Mouse (Mus musculus) T-helper 17 cell (primary cell): ENCODE results near the gene Naa11.

Experiments used
- in situ Hi-C, 2 experiments: fragments of 300-600 bp; cut with MboI, MseI; formaldehyde crosslinking; loops; 1 replicate in 1 of 2; 2 replicates in 1 of 2; pipeline ENCODE4 v1.15.1; 2025; ENCODE audit warnings: high pct_unique_total_duplicates in 2 of 2

Naa11 gene

DNA sequence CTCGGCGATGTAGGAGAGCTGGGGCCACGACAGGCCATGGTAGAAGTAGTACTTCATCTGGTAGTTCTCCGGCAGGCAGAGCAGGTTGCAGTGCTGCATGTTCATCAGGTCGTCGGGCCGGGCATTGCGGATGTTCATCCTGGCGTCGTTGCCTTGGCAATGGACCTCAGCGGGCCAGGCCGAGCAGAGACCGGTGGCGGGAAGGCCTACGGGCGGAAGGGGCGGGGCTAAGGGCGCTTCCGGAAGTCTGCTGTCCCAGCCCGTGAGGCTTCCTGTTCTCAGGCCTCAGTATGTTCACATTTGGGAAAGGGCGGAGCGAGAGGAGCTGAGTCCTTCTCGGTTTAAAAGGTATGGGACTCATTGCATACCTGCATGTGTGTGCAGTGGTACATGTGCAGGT lies at the start of gene Naa11:
Gene Naa11, minus strand, starts transcription at position 220 of the 400 bp plus-strand sequence.
- in situ Hi-C loops = no loop called here

DNA sequence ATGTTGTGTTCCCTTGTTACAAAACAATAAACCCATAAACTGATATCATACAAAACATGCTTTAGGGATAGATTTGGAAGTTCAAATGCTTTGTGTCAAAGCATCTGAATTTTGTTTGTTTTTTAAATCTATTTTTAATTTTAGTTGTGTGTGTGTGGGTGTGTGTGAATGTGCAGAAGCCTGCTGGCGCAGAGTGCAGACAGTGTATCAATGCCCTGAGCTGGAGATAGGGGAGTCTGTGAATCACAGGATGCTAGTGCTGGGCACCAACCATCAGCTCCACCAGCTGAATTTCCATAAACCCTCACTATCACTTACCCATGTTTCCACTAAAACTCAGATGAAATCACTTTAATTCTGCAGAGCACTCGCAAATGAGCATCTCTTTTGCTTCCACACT lies 40.3 kb upstream of the Naa11 start:
- in situ Hi-C loops = no loop called here

DNA sequence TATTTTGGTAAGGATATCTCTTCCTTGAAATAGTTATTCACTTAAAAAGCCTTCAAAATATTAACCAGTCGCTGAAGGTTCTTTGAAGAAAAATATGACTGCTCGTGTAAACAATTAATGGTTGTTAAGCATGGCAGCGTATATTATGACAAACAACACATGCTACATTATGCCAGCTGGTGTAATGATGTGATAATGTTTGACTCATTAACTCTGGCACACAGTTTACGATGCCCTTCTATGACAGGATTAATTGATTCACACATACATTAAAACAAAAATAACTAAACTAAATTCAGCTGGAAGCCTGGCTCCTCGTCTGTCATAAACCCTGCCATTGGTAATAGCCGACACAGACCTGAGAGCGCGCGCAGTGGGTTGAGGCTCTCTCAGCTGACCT lies 37.8 kb upstream of the Naa11 start:
- in situ Hi-C loops = no loop called here

DNA sequence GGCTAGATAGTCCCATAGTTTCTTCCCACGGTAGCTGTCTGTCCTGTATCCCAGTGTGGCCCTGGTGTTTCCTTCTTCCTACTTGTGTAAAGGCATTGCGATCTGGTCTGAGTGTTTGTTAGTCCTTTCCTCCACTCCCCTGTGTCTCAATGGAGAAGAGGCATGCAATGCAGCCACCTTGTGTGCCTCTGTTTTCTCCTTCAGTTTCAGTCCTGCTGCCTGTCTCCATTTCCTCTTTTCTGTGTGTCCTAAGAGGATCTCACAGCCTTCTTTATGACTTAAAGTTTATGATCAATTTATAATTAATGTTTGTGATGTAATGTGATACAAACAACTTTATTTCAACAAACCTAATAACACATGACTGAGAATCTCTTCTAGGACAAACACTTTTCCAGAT lies 29.5 kb upstream of the Naa11 start:
- in situ Hi-C loops = no loop called here

DNA sequence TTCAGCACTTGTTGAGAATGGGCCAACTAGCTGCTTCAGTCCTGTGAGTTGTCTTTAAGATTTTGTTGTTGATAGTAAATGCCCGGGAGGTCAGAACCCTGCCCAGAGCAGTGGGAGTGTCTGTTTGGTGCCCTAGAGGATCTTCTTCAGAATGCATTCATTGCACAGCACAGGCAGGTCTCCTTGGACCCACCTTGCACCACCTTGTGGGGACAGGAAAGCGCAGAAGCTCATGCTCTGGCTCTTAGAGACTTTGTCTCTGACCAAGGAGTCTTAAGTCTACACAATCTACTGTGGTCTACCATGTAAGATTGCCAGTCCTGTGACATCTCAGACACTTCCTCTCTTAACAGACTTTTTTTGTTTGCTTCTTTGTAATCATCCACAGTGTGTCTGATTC lies 25.0 kb upstream of the Naa11 start:
- in situ Hi-C loops = no loop called here

DNA sequence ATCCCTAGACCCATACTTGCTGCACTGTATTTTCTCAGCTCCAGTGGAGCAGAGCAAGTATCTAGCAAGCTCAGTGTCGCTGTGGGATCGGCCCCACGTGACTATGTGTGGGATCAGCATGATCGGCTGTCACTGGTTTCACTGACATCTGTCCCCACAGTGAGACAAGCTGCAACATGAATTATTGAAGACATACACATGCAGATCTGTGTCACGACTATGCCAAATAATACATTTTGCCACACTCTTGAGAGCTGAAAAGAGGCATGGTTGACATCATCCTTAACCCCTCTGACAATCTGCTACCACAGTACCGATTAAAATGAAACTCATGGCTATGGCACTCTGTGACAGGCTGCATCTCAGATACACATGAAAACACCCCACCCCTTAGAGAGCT lies 23.7 kb upstream of the Naa11 start:
- in situ Hi-C loops = no loop called here

DNA sequence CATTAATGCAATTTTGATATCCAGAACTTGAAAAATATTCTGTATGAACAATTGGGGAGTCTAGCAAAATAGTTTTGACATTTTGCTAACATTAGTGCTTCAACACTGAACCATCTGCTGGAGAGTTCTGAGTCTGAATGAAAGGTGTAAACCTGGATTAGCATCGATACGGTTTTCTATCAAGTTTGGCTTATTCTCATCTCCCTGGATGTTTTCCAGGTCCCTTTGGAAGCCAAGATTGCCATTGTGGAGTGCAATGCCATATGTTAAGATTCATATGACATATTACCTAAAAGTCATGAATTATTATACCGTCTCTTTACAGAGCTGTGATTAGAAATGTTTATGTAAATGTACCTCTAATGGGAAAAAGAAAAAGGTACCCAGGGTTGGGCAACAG lies 21.5 kb upstream of the Naa11 start:
- in situ Hi-C loops = no loop called here

DNA sequence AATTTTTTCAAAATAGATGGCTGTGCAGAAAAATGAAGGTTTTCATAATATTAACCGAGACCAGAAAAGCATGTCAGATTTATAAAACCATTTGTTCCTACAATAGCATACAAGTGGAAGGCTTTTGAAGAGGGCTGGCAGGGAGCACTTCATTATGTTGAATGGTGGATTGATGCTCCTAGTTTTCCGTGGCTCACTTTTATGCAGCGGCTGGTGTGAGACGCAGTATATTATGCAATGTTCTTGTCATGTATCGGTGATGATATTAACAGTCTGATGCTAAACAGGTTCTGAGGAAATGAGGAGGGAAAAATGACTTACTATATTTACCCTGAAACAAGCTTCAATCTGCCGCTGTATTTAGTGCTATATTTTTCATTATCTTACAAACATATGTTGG lies 18.0 kb upstream of the Naa11 start:
- in situ Hi-C loops = no loop called here

DNA sequence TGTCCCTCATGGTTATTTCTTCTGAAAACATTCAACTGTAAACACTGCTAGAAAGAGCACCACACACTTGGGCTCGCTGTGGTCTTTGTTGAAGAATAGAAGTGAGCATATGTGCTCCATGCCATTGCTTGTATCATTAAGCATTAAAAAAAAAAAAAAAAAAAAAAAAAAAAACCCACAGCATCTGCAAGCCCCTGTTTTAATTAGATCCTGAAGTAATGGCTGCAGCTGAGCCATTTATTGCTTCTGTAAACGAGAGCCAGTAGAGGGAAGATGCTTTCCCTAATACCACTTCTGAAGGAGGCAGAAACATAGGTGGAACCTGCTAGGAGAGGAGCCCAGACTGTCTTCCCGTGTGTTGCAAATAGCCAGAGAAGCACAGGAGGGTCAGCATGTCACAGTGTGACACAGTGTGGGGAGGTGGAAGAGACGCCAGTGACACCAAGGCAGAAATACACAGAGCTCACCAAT lies 17.1 kb upstream of the Naa11 start:
- in situ Hi-C loops = no loop called here

DNA sequence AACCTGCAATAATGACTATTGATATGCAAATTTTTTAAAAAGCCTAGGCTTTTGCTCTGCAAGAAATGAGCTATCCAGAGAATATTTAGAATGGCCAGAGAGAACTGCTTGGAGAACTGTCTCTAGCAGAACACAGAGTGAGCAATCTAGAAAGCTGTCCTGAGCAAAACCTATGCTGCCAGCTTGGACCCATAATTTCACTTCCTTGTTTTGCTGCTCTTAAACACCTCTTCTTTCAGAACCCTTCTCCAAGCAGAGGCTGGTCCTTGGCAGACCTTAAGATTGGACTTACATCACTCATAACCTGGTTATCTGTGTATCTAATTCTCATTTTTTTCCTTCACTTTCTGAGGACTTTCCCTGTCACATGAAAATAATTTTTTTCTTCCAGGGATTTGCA lies 8.9 kb upstream of the Naa11 start:
- in situ Hi-C loops = no loop called here

DNA sequence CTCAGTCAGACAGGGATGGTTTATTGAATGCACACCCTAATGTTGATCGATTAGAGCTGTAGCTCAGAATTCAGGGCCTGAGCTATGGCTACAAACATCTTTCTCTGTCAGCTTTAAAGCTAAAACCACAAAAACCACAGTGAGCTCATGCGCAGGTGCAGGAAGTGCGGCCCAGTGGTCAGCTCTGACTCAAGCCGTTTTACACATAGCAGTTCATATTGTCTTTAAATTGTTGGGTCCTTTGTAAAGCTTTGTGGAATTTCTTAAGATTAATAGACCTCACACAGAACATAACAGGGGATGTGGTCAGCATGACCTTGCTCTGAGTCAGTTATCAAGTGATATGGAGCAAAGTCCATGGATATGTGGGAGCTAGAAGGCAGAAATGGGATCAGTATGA lies 5.4 kb upstream of the Naa11 start:
- in situ Hi-C loops = no loop called here

DNA sequence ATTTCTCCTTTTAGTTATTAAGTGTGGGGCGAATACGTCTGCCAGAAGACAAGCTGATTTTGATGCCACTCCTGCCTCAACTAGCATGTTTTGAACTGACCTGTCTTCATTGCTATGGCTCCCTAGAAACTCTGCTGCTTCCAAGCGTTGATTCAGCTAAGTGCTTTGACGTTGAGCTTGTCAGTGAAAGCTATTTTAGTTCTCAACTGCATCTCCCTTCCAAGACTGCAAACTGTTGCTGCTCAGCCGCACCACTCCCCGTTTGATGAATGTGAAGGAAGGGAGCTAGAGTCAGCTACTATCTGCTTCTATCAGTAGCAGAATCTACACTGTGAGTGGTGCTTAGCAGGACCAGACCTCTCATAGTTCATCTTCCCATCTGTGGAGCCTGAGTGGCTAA lies 4.6 kb downstream of the Naa11 start:
- in situ Hi-C loops = no loop called here

DNA sequence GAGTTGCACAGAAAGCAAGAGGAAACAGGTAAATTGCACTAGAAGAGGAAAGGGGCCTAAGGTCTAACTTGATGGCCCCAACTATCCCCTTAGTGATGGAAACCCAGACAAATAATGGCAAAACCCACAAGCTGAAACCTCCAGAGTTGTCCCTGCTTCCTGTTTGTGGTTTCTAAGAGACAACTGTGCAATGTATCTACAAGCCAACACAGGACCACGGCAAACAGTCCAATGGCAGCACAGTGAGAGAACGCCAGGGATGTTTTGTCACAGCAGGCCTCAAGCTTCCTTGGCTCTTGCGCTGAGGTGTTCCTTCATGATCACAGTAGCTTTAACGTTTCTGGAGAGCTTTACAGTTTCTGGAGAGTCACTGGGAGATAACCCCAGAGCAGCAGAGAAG lies 7.8 kb downstream of the Naa11 start:
- in situ Hi-C loops = no loop called here

DNA sequence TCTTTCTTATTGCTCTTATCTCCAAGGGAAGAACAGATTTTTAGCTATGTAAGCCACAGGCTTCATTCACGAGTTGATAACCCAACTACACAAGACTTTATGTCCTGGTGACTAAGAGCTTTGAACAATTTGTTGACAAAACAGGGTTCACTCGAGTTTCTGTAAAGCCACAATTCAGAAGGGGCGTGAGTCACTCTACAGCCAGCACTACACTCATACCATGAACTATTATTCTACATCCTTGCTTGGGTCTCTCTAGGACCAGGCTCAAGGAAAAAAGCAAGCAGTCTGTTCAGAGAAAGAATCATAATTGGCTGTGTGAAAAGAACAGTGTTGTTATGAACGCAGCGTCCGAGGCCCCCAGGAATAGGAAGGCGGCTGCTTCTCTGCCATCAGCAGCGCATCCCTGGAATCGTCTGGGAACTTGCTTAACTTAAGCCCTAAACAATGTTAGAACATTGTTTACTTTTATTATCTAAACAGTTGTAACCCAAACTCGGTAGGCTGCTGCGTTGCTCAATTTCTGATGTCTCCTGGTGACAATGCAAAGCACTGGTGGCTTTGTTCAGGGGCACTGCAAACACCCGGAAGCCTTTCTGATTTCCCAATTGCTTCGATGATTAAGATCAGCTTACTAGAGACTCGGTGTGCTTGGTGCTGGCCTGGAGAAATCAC lies 9.5 kb downstream of the Naa11 start:
- in situ Hi-C loops = no loop called here

DNA sequence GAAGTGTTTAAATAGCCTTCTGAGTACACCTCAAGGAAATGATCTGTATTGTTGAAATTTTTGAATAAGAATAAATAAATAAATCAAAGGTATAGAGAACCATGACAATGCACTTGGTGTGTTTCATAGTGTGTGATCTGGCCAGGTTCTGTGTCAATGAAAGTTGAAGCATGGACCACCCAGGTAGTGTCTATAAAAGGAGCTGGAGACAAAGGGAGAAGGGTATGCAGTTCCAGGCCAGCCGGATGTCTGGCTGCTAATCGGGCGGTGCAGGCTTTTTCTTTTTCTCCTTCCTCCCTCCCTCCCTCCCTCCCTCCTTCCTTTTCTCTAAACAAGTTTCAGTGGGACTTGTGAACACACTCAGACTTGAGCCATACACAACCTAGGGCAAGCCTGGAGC lies 12.2 kb downstream of the Naa11 start:
- in situ Hi-C loops = no loop called here

DNA sequence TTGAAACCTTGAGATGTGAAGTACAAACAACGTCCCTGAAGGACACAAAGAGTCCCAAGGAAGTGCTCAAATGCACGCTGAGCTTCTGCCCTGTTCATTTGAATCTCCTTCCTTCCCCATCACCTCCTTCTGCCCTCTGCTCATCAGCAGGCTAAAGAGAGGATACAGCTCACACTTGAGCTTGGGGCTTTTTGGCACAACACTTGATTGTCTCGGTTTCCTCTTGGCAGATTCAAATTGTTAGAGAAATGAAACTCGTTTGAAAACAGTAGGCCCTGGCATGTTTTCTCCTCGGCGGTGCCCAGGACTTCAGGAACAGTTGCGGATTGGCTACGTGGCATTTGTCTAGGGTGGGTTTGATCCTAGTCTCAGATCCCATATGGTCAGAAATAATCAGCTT lies 27.4 kb downstream of the Naa11 start:
- in situ Hi-C loops = no loop called here

DNA sequence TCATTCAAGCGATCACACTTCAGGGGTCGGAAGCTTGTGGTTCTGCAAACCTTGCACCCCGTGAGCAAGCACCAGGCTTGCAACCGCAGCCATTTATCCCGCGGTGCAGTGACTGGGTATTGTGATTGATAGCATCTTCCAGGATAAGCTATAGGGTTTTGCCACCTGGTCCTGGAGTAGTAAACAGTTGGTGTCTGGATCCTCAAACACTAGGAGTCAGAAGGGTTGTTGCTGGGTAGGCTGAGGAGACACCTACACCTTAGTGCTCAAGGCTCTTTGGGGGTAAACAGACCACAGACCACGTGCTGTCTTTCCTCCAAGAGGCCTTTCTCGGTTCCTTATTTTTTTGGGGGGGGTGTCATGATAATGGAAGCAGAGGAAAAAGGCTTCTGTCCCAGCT lies 27.9 kb downstream of the Naa11 start:
- in situ Hi-C loops = no loop called here

DNA sequence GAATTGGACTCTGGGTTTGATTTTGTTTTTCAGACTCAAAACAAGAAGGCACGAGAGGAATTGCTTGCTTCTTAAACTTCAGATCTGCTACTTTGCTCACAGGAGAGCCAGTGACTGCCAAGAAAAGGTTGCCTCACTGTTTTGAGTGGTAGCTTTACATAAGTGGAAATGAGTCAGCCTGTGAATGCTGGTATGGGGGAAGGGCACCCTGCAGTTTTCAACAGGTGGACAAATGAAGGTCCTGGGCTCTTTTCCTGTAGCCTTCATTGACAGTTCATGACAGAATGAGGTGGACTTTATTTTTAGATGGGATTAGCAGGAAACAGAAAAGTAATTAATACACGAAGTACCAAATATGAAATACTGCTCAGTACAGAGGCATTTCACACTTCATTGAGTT lies 29.6 kb downstream of the Naa11 start:
- in situ Hi-C loops = no loop called here

DNA sequence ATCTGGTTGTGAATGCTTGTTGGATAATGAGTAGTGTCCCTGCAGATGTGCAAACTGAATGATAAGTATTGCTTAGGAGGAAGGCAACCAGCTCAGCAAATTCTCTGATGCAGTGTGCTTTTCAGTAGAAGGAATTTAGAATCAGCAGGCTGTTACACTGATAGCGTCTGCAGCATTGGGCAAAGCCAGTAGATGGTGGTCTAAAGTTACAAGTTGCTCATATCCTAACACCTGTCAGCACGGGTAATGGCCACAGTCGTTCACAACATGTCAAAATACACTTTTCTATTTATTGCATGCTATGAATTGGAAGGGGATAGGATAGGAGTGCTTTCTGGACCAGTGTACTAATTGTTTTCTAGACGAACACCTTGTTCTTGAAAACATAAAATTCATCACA lies 33.1 kb downstream of the Naa11 start:
- in situ Hi-C loops = no loop called here

DNA sequence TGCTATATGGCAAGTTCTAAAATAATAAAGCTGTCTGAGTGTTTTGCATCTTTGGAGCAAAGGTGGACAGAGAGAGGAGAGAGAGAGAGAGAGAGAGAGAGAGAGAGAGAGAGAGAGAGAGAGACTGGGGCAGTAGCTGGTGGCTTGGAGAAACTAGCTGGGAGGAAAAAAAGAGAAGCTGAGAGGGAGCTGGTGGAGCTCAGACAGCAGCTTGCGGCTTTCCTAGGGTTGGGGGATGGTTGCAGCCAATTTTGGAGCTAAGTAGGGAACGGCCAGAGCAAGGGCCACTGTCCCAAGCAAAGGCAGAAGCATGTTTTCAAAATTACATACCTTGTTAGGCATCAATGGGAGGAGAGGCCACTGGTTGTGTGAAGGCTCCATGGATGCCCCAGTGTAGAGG lies 36.0 kb downstream of the Naa11 start:
- in situ Hi-C loops = no loop called here

DNA sequence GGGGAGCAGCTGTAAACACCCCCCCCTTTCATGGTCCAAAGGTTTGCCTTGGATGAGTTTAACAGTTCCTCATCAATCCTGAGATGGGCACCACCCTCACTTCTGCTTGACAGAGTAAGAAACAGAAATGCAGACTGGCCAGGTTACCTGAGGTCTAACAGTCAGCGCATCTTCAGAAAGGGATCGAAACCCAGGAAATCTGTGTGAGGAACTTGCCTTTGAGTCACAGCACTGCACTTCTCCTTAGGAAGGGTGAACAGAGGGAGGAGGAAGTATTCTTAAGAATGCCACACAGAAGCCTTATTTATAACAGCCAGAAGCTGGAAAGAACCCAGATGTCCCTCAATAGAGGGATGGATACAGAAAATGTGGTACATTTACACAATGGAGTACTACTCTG lies 37.0 kb downstream of the Naa11 start:
- in situ Hi-C loops = no loop called here

DNA sequence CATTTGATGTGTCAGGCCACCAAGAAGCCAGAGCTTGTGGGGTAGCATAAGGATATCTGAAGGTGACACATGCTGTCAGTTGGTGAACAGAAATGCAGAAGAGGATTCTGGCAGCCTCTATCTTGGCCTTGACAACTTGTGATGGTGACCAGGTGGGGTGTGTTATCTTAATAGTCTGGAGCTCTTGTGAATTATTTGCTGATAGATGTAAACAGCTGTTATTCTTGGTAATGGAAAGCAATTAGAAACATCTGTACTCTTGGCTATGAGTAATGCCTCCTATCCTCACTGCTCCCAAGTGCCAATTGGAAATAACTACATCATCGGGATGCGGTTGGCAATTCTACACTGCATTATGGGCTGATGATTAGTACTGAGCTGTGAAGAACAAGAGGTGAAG lies 43.4 kb downstream of the Naa11 start:
- in situ Hi-C loops = no loop called here

DNA sequence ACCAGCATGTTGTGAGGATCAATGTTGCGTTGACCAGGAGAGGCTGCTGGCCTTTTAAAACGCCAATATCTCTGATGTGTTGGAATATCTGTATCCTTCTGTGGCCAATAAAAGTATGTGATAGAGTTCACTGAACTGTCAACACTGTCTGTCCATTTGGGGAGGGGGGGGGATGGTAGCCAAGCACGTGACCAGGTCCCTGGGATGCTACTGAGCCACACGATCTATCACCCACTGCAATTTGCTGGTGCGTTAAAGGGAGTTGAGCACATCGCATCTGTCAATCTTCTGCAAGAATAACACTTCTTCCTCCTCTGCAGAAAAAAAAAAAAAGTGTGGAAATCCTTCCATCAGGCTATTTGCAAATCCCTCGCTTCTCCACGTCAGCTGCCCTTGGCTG lies 43.9 kb downstream of the Naa11 start:
- in situ Hi-C loops = no loop called here

DNA sequence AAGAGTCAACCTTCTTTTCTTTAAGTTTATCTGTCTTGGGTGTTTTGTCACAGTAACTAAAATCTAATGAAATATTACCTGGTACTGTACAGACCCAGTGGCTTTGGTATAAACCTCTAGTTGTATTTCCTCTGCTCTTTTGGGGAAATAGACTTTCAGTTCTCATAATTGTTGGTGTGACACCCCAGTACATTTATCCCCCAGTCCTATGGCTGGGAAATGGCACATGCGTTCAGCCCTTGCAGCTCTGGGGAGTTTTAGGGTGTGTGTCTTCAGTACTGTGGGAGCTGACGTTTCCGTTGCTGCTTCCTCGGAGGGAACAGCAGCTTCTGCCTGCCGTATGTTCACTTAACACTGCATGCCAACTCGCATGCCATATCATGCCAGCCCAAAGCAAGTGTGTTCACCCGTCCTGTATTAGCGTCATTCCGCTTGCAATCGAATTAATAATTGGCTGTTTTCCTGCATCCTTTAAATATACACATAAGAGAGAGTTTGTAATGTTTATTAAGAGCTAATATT lies 46.4 kb downstream of the Naa11 start:
- in situ Hi-C loops = no loop called here
